Mouse (Mus musculus) spleen, postnatal 4 days (tissue): ENCODE measurements around the gene Brat1.

Experiments used
- DNase-seq, 2 experiments: peaks; one replicate each; pipeline ENCODE4 v3.0.0; 2022; ENCODE audit warnings: low spot score in 2 of 2

The Brat1 gene

GRCm38 (mm10) chr5:140701661-140702060 is 3.1 kb upstream of the Brat1 start:
- peak in 1 of 2 experiments; percentile 29 for DNase-seq

DNA sequence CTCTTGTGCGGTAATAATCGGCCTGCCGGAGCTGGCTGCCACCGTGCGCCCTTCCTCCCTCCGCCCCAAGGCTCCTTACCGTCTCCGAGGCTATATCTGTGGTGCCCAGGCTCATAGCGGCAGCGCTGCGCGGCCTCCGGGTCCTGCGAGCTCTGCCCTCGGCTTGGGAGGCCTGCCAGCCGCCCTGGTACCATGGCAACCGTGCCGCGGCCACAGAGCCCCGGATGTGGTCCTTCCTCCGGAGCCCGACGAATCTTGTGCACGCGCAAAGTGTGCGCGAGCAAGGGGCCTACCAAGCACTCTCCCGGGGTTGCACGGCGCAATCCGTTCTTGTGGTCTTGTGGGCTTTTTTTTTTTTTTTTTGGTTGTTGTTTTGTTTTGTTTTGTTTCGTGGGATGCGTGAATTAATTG is 2.7 kb upstream of the Brat1 start, which contains the start of gene Iqce:
Iqce (minus strand) TSS at position 276 of the 411 bp plus-strand sequence.
- peak; percentile 91 to 94 for DNase-seq

DNA sequence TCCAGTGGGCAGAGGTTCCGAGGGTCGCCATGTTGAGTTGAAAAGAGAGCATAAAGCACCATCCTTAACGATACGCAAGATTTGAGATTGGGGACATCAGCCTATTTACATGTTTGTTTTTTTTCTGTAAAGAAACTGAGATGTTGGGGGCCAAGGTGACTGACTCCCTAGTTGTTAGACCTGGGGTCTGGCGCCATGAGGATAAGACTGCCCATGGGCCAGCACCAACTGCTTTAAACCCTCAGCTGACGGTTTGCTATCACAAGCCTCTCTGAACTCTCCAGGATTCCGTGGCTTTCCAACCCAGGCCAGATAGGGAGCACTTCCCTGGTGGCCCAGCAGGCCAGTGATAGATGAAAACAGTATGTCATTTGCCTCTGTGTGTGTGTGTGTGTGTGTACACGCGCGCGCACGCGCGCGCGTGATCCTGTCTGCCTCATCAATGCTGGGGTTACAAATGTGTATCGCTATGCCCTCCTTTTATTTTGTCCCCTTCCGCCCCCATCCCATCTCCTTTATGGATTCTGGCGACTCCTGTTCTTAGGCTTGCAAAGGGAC is 2.1 kb upstream of the Brat1 start:
- DNase-seq: peak in 1 of 2 experiments; percentile 64

- peak in 1 of 2 experiments; percentile 71 for DNase-seq
Observed at GRCm38 (mm10) chr5:140703480-140704377, 1.1 kb upstream of the Brat1 start.

DNA sequence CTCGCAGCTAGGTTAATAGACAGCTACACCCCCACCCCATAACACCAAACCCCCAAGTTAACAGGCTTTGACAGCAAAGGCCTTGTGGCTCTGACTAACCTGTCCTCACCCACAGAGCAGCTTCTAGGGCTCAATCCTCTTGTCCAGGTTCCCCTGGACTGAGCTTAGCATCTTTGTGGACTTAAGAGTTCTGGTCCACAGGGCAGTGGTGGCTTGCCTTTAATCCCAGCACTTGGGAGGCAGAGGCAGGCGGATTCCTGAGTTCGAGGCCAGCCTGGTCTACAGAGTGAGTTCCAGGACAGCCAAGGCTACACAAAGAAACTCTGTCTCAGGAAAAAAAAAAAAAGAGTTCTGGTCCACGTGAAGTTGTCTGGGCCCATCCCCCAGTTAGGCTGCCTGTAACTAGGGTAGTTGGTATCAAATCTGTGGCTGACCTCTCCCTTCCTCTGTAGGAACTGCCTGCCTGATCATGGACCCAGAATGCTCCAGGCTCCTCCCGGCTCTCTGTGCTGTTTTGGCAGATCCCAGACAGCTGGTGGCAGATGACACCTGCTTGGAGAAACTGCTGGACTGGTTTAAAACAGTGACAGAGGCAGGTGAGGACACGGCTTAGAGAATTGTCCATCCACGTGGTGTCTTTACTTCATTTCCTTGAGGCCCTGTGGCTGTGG is 825 bp downstream of the Brat1 start:
- DNase-seq: peak in 1 of 2 experiments; percentile 61

GRCm38 (mm10) chr5:140710315-140710714 is 5.5 kb downstream of the Brat1 start:
- DNase-seq: no peak

GRCm38 (mm10) chr5:140711040-140711439 is 6.2 kb downstream of the Brat1 start:
- no peak for DNase-seq

GRCm38 (mm10) chr5:140720773-140721172 is 16.0 kb downstream of the Brat1 start:
- DNase-seq: no peak

DNA sequence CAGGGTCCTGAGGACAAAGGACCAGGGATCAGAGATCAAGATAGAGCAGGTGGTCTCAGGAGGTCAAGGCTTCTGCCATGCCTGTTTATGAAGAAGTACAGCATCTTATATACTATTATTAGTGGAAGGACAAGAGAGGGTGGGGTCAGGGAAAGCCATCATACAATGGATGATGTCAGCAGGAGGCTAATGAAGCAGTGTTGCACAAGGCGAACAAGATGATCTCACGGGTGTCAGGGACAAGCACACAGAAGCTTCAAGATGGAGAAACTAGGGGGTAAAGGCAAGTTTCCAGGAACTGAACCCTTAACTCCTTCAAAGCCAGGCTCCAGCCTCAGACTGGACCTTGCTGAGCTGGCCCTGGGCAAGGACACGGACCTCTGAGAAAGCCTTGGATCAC is 17.3 kb downstream of the Brat1 start:
- no peak for DNase-seq

GRCm38 (mm10) chr5:140723822-140724221 is 19.0 kb downstream of the Brat1 start, which contains the start of gene Amz1:
TSS of gene Amz1 (plus strand) at chr5:140724127.
- peak in 1 of 2 experiments; percentile 60 for DNase-seq

GRCm38 (mm10) chr5:140726062-140726839 is 21.4 kb downstream of the Brat1 start:
- DNase-seq: no peak

GRCm38 (mm10) chr5:140726946-140727740 is 22.3 kb downstream of the Brat1 start:
- no peak for DNase-seq

DNA sequence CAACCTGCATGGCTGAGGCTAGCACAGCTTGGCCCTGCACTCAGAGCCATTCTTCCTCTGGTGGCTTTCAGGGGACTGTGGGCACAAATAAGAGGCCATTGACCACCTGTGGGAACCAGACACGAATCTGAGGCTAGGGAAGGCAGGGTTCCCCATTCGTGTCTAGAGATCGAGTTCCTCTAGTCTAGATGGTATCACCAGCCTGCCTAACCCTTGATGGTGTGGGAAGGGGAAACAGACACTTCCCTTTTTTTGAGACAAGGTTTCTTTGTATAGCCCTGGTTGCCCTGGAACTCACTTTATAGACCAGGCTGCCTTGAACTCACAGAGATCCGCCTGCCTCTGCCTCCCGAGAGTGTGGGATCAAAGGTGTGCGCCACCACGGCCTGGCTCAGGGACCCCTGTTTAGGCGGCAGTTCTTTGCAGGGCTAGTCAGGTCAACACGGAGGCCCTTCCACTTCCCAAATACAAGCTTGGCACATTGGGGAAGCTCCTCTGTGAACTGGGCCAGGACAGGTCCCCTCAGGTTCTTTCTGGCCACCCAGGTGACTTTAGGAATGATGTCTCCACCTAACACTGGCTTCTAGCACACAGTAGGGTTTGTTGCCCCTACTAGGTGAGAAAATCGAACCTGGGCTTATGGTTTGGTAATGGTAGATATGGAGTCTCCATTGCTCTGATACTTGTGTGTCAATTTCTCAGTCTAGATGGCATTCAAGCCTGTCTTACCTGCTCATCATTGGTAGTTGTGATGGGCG is 26.4 kb downstream of the Brat1 start:
- DNase-seq: no peak

DNA sequence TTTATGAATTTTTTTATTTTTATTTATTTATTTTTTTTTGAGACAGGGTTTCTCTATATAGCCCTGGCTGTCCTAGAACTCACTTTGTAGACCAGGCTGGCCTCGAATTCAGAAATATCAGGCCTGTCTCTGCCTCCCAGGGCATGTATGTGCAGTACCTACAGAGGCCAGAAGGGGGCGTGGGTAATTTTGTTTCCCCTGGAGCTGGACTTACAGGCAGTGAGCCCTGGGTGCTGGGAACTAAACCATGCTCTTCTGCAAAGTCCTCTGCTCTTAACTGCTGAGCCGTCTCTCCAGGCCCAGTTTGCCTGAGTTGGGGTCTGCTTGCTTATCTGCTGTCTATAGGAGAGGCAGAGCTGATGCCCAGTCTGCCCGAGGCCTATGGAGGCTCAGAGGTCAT is 27.4 kb downstream of the Brat1 start:
- peak; percentile 47 to 80 for DNase-seq

- DNase-seq: no peak
Observed at GRCm38 (mm10) chr5:140733336-140733735, 28.5 kb downstream of the Brat1 start.

DNA sequence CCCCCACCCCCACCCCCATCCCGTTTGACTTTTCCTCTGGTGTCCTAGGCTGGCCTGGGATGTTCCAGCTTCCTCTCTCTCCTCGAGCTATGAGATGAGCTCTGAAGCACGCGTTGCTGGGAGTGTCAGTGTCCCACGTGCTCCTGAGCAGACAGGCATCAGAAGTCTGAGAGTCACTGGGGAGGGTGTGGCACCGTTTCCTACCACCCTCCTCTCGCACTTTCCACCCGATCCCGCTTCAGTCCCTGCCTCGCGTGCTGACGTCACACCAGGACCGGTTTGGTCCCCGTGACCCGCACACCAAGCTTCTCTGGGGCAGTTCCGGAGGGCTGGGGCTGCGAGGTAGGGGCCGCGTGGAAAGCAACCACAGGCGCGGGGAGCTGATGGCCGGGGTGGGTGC is 30.5 kb downstream of the Brat1 start:
- DNase-seq: no peak

DNA sequence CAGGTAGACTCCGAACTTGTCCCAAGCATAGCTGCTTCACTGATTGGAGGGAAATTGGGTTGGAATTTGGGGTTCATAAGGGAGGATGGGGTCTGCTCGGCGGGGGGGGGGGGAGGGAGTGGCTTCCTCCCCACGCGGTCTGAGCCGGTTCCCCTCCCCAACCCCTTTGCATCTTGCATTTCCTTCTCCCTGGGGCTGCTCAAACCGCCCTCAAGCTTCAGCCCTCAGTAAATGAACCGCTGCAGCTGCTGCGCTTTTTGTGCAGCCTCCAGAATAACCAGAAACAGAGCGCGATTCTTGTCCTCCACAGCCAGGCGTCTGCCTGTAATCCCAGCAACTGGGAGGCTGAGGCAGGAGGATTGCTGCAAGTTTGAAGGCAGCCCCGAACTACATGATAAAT is 31.4 kb downstream of the Brat1 start:
- DNase-seq: no peak

- DNase-seq: no peak
Observed at GRCm38 (mm10) chr5:140739813-140740212, 35.0 kb downstream of the Brat1 start.

DNA sequence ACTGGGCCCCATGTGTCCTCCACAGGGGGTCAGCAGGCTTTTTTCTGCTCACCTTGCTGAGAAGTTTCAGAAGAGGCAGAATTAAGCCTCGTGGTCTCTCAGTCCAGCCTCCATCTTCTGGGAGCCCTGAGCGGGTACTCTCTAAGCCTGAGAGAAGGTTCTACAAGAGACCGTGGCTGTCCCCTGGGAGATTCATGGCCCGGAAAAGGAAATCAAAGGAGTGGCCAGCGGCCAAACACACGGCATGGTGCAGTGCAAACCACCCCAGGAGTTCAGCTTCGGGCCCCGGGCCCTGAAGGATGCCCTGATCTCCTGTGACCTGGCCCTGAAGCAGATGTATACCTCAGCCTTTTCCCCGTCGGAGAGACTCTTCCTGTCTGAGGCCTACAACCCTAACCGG is 36.2 kb downstream of the Brat1 start:
- no peak for DNase-seq

- no peak for DNase-seq
Observed at GRCm38 (mm10) chr5:140741877-140742276, 37.1 kb downstream of the Brat1 start.
